Mouse (Mus musculus) bone marrow, adult 2 months (tissue): ENCODE data around the gene Ercc1.

ENCODE experiments used
- CTCF ChIP-seq: fragments of 200-500 bp; IDR thresholded peaks from 2 replicates; pipeline ENCODE4 v1.5.1; 2011; ENCODE audit warnings: low read length, control low read depth; ENCODE audit not compliant: control insufficient read depth, insufficient read depth
- POLR2A ChIP-seq: fragments of 200-500 bp; IDR thresholded peaks from 2 replicates; pipeline ENCODE4 v1.6.1; 2011; ENCODE audit warnings: low read depth, mild to moderate bottlenecking, control low read depth, low read length, borderline replicate concordance; ENCODE audit not compliant: control insufficient read depth

- TF ChIP-seq CTCF (no peak), POLR2A (no peak)
Measured at GRCm38 (mm10) chr7:19337122-19337521, 7.5 kb upstream of the Ercc1 start.
